Mouse (Mus musculus) lung, postnatal 25 days (tissue): Measurements from ENCODE around the gene Map2k6.

Experiments used
- DNase-seq: peaks from one replicate; pipeline ENCODE4 v3.0.0; 2022; ENCODE audit warnings: low spot score

The Map2k6 gene

GRCm38 (mm10) chr11:110450758-110451121, 51.8 kb downstream of the Map2k6 start:
- DNase-seq, result no peak

- DNase-seq, result no peak
These were observed 52.7 kb downstream of the Map2k6 start for GRCm38 (mm10) chr11:110451590-110451989.

- DNase-seq, result no peak
These were observed 54.7 kb downstream of the Map2k6 start for GRCm38 (mm10) chr11:110453445-110454154.

GRCm38 (mm10) chr11:110457441-110457912, 58.6 kb downstream of the Map2k6 start:
- DNase-seq, result no peak

GRCm38 (mm10) chr11:110460480-110460879, 61.6 kb downstream of the Map2k6 start:
- no peak for DNase-seq

GRCm38 (mm10) chr11:110461560-110462331, 62.8 kb downstream of the Map2k6 start:
- no peak for DNase-seq

GRCm38 (mm10) chr11:110462975-110463578, 64.2 kb downstream of the Map2k6 start:
- no peak for DNase-seq

GRCm38 (mm10) chr11:110463801-110464200, 64.9 kb downstream of the Map2k6 start:
- no peak for DNase-seq

- no peak for DNase-seq
These were observed 70.1 kb downstream of the Map2k6 start for GRCm38 (mm10) chr11:110469054-110469453.

GRCm38 (mm10) chr11:110470561-110471273, 71.8 kb downstream of the Map2k6 start:
- DNase-seq, result no peak

- no peak for DNase-seq
These were observed 72.4 kb downstream of the Map2k6 start for GRCm38 (mm10) chr11:110471362-110471761.

GRCm38 (mm10) chr11:110472078-110472477, 73.2 kb downstream of the Map2k6 start:
- no peak for DNase-seq

GRCm38 (mm10) chr11:110473495-110473894, 74.6 kb downstream of the Map2k6 start:
- no peak for DNase-seq

- no peak for DNase-seq
These were observed 77.6 kb downstream of the Map2k6 start for GRCm38 (mm10) chr11:110476361-110477151.

- DNase-seq, result no peak
These were observed 79.3 kb downstream of the Map2k6 start for GRCm38 (mm10) chr11:110477961-110478869.

- DNase-seq, result no peak
These were observed 80.1 kb downstream of the Map2k6 start for GRCm38 (mm10) chr11:110478978-110479384.

GRCm38 (mm10) chr11:110481406-110481805, 82.5 kb downstream of the Map2k6 start:
- no peak for DNase-seq

- DNase-seq, result no peak
These were observed 83.3 kb downstream of the Map2k6 start for GRCm38 (mm10) chr11:110482176-110482575.

GRCm38 (mm10) chr11:110482649-110483048, 83.7 kb downstream of the Map2k6 start:
- no peak for DNase-seq

- peak; percentile 69 for DNase-seq
These were observed 84.2 kb downstream of the Map2k6 start for GRCm38 (mm10) chr11:110483165-110483564.
